Mouse (Mus musculus): ENCODE data around the gene Gm20662.

The Gm20662 gene

GRCm38 (mm10) chr9:107974491-107975171 lies 21.5 kb upstream of the Gm20662 start:
- intact Hi-C loops (cut with DNase I), result no loop called here

DNA sequence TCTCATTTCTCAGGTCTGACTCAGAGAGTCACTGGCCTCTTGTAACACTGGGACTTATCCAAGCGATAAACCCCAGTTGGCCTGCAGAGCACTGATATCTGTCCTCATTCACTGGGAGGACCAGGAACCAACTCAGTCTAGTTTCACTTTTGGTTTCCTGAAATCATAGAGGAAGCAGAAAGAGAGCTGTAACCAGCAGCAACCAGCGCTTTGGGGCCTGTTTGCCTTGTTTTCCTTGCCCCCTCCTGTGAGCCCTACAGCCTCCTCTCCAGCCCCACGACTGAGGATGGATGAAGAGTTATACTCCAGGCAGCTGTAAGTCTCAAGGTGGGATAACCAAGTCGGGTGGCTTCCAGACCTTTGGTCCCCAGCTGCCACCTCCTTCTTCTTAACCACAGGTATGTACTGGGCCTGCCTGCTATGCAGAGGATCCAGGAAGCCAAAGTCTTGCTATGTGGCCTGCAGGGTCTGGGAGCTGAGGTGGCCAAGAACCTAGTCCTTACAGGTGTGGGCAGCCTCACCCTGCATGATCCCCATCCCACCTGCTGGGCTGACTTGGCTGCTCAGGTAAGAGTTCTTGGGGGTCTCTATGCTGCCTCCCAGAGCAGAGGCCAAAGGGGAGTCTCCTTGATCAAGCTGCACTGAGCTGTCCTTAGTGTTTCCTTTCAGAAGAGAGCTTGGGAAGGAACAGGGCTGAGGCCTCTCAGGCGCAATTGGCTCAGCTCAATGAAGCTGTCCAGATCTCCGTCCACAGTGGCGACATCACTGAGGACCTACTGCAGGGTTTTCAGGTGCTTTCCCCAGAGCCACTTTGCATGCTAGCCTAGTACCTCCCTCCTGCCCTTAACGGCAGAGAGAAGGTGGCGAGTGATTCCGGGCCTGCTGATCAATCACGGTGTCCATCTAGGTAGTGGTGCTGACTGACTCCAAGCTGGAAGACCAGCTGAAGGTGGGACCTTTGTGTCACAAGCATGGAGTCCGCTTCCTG lies 20.5 kb upstream of the Gm20662 start, which contains the start of gene Uba7:
Uba7 (plus strand) TSS at position 107 of the 988 bp plus-strand sequence.
- intact Hi-C loops (cut with DNase I), result no loop called here

DNA sequence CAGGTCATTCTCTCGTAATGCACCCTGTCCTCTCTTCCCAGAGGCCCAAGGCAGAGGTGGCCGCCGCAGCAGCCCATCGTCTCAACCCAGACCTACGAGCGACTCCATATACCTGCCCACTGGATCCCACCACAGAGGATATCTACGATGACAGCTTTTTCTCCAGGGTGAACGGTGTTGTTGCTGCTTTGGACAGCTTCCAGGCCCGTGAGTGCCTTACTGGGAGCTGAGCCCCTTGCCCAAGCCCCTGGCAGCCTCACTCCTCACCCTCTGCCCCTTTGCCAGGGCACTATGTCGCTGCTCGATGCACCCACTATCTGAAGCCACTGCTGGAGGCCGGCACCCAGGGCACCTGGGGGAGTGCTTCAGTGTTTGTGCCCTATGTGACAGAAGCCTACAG lies 17.3 kb upstream of the Gm20662 start:
- intact Hi-C loops (cut with DNase I), result no loop called here

- intact Hi-C loops (cut with DNase I), result no loop called here
Observed at GRCm38 (mm10) chr9:107981684-107982605, 14.2 kb upstream of the Gm20662 start.

DNA sequence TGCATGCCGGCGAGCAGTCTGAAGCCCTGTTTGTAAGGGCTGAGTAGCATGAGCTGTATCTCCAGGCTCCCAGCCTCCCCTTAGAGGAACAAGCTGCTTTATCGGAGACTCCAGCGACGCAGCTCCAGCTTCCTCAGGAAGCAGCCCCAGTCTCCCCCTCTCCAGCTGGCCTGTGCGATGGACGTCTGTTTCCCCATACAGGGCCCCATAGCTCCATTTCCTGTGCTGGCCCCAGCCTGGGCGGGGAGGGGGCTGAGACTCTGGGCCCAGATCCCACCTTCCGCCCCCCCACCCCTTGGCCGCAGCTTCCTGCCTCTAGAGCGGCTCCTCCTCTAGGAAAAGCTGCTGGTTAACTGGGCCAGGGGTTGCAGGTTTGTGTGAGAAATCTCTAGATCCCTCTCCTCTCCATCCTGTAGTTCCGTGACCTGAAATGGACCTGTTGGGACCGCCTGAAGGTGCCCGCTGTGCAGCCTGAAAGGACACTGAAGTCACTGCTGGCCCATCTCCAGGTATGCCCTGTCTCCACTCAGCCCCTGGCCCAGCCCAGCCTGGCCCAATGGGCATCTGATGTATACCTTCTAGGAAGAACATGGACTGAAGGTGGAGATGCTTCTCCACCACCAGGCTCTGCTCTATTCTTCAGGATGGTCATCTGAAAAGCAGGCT lies 13.3 kb upstream of the Gm20662 start, which contains the start of gene Gm20661:
Gm20661 (plus strand) TSS at position 378 of the 666 bp plus-strand sequence.
- intact Hi-C loops (cut with DNase I), result no loop called here

GRCm38 (mm10) chr9:107983421-107983890 lies 12.7 kb upstream of the Gm20662 start:
- intact Hi-C loops (cut with DNase I), result no loop called here

GRCm38 (mm10) chr9:107984052-107984753 lies 11.9 kb upstream of the Gm20662 start:
- intact Hi-C loops (cut with DNase I), result no loop called here

DNA sequence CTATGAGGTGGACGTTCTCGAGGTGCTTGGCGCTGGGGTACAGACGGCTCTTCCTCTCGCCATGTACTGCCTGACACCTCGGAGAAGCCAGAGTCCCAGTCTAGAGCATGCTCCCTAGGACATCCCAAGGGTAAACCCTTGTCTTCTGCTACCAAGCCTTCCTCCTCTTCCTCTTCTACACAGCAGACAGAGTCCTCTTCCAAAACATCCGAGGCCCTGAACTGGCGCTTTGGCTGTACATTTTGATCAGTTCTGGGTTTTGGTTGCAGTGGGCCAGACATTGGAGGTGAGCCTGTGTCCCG lies 11.4 kb upstream of the Gm20662 start:
- intact Hi-C loops (cut with DNase I), result no loop called here

GRCm38 (mm10) chr9:107985131-107986119 lies 10.7 kb upstream of the Gm20662 start, which contains the start of gene Inka1:
Gene Inka1 (minus strand): TSS chr9:107985879.
- intact Hi-C loops (cut with DNase I), result loop anchor here (2.0 kb wide), 1 partner anchor 23 kb away; no protein-coding TSS in a partner anchor

GRCm38 (mm10) chr9:107986376-107986775 lies 9.8 kb upstream of the Gm20662 start:
- intact Hi-C loops (cut with DNase I), result loop anchor here (2.0 kb wide), 1 partner anchor 24 kb away; no protein-coding TSS in a partner anchor

GRCm38 (mm10) chr9:107987950-107988349 lies 8.2 kb upstream of the Gm20662 start:
- intact Hi-C loops (cut with DNase I), result loop anchor here (2.0 kb wide), 1 partner anchor 25 kb away; no protein-coding TSS in a partner anchor

- intact Hi-C loops (cut with DNase I), result no loop called here
Observed at GRCm38 (mm10) chr9:107992197-107992596, 4.0 kb upstream of the Gm20662 start, which contains the start of gene Cdhr4. Gene Cdhr4 (plus strand): TSS chr9:107992497.

DNA sequence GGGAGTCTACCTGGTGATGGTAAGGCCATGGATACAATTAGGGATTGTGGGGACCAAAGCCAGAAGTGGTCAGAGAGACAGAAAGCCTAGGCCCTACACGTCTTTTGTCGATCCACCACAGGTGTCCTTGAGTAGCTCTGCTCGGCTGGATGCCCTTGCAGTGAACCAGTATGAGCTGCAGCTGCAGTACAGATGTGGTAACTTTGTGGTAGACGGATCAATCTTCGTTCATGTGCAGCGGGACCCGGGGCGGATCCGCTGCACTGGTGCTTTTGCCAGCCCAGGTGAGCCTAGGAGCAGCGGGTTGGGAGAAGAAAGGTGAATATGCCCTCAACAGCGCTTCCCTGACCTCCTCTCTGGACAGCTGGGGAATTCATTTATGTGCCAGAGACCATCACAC lies 3.1 kb upstream of the Gm20662 start:
- intact Hi-C loops (cut with DNase I), result no loop called here

DNA sequence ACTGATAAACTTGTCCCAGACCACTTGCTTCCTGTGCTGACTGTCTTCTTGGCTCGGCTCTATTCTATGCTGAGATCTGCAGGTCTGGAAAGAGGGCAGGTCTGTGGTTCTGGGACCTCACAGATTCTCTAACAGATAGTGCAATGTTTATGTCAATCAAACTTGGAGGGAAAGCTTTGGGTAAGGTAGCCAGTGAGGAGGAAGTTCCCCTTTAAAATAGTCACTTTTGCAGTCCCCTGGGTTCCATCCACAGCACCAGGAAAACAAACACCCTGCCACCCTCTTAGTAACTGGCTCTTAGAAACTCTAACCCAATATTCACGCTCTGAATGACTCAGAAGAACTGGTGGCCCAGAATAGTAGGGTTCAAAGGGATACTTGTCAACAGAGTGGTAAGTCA lies 1.7 kb upstream of the Gm20662 start:
- intact Hi-C loops (cut with DNase I), result no loop called here

GRCm38 (mm10) chr9:107995513-107995912 lies 636 bp upstream of the Gm20662 start:
- intact Hi-C loops (cut with DNase I), result no loop called here

DNA sequence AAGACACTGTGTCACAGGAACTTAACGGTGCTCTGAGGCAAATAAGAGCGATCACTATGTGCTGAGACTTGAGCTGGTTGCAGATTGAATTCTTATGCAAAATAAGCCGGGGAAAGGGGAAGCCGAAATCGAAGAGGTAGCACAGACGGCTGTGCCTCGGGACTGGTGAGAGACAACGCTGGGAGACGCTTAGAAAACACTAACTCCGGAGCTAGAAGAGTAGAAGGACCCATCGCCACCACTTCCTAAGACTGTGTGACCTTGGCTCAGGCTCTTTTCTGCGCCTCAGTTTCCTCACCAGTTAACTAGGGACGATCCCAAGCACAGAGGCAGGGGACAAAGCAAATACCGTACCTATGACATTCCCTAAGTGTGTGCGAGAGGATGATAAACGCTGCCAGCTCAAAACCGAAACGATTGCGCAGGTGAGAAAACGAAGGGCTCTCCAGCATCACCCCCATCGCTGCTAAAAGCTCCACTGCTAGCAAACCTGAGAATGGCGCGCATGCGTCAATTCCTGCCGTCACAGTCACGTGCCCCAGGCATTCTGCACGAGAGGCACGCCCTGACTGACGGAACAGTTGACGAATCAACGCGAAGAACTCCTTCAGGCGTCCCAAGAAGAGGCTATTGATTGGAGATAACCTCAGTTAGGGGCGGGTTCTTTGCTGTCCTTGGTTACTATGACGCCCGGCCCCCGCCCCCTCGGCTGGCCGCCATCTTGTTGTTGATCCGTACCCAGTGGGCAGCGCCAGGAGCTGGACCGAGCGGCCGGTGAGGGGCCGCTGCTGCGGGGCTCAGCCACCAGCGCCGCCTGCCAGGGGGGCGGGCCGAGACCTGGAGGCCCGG lies 6.0 kb downstream of the Gm20662 start, which contains the start of gene Ip6k1:
Ip6k1 (plus strand) TSS at position 580 of the 849 bp plus-strand sequence.
- intact Hi-C loops (cut with DNase I), result loop anchor here (5.0 kb wide), 2 partner anchors 40 to 45 kb away; partner anchors contain the start of gene Gmppb

Measured in adrenal gland (tissue).